Mouse (Mus musculus): ENCODE results near the gene Mctp2.

- TF ChIP-seq TAL1 (IDR thresholded peaks at IDR 0.05; ENCODE audit: low read length) (no peak), GATA1 (IDR thresholded peaks at IDR 0.05; ENCODE audit: low read length) (no peak)
Measured at GRCm38 (mm10) chr7:72209296-72209695, 97.1 kb downstream of the Mctp2 start.
